Mouse (Mus musculus): Measurements from ENCODE around the gene Emc4.
A peak's percentile ranks its signal among the peaks of the same experiment; 100 is the strongest.

Gene Emc4

GRCm38 (mm10) chr2:112367726-112368673 lies at the start of gene Emc4:
Gene Emc4, minus strand, starts transcription at chr2:112368027.
- peak; percentile 90 to 92 for DNase-seq

GRCm38 (mm10) chr2:112407030-112407429 lies 39.2 kb upstream of the Emc4 start:
- DNase-seq, result no peak

DNA sequence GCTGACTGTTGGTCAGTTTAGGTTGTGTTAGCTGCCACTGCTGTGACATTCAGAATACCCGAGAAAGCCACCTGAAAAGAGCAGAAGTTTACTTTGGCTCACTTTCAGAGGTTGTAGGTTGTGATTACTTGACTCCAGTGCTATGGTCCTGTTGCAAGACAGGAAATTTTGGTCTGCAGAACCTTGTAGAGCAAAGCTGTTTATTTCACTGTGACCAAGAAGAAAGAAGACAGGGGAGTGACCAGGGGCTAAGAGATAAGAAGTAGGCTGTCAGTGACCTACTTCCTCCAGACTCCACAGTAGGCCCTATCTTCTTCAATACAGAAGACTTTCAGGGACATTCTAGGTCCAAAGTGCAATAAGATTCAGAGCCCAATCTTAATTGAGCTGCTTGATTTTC lies 28.8 kb upstream of the Emc4 start:
- no peak for DNase-seq

DNA sequence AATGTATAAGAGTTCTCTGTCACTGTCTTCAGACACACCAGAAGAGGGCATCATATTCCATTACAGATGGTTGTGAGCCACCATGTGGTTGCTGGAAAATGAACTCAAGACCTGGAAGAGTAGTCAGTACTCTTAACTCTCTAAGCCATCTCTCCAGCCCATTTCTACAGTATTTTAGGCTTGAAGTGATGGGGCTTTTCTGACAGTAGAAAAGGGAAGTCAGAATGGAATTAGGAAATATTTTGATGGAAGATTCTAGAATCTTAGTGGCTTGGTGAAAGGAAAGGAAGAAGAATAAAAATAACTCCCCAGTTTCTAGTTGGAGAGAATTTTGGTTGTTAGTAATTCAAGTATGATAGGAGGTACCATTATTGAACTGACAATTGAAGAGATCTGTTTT lies 26.1 kb upstream of the Emc4 start:
- no peak for DNase-seq

DNA sequence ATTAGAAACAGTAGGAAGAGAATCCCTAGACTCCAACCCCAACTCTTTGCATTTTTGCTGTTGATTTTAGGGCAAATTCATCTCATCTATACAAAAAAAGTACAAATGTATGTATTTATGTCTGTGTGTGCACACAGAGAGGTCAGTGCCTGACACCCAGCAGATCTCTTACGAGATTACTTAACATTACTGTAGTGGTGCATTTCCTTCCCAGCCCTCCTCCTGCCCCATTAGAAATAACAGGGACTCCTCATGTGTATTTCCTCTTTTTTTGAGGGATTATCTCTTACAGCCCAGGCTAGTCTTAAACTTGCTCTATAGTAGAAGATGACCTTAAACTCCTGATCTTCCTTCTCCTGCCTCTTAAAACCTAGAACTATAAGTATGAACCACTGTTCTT lies 24.9 kb upstream of the Emc4 start:
- no peak for DNase-seq

- no peak for DNase-seq
Observed at GRCm38 (mm10) chr2:112391346-112392000, 23.6 kb upstream of the Emc4 start.

DNA sequence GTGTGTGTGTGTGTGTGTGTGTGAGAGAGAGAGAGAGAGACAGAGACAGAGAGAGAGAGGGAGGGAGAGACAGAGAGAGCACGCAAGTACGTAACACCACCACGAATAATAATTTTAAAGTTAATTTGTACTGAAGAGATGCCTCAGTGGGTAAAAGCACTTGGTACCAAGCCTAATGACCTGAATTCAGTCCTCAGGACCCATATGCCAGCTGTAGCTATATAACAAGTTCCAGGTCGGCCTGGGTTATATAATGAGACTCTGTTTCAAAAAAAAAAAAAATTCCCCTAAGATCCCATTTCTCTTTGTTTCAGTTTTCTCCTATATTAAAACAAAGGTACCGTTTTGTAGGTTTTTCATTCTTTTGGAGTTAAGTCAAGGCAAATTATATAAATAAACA lies 23.0 kb upstream of the Emc4 start:
- DNase-seq, result no peak

- DNase-seq, result no peak
Observed at GRCm38 (mm10) chr2:112381219-112381618, 13.4 kb upstream of the Emc4 start.

- no peak for DNase-seq
Observed at GRCm38 (mm10) chr2:112380131-112380530, 12.3 kb upstream of the Emc4 start.

DNA sequence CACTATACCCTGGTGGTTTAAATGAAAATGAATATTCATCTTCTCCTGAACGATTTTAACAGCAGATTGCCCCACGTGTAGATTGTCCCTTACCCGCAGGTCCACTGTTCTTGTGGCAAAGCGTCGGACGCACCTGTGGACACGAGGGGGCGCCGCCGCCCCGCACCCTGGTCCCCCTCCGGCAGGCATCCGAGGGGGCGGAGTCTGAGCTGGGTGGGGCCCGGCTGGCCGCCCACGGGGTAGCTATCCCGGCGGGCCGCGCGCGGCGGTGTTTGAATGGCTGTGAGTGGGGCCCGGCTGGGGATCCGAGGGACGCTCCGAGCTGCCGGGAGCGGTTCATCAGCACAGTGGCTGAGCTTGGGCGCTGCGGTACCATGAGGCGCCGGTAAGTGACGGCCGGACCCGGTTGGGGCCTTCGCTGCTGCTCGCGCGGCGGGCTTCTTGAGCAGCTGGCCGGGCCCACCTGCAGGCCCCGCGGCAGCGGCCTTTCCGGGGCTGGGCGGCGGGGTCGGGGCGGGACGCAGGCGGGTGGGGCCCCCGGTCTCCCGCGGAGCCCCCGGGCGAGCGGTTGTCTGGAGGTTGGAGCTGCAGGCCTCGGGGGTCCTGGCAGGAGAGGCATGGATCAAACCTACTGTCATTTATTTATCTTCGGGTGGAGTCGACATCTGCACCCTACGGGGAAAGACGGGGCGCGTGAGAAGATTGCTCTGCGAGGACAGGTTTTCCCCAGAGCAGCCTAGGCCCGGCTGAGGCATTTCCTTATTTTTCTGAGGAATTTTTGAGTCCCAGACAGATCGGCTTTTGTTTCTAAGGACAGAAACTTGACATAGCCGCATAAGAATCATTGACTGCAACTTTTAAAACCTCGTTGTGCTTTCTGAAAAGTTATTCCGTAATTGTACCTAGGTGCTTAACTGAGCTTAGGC lies 11.4 kb upstream of the Emc4 start, which contains the start of gene Katnbl1:
Katnbl1 (plus strand) TSS at position 239 of the 926 bp plus-strand sequence.
- DNase-seq, result peak; percentile 95 to 97

GRCm38 (mm10) chr2:112374610-112375009 lies 6.8 kb upstream of the Emc4 start:
- DNase-seq, result peak; percentile 26 to 55

DNA sequence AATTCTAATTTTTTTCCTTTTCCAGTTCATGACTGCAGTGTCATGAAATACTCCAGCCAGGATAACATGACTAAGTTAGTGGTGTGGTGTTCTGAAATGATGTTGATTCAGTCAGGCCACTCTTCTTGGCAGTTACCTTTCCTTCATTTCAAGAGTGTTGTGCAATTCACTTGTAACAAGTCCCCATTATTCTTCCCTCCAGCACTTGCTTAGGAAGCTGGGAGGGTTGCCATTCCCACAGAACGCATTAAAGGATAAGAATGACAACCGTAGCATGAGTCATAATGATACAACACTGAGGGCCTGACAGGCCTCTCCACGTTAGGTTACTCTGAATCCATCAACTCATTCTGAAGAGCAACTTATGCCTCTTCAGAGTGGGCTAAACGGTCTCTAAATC lies 5.3 kb upstream of the Emc4 start:
- no peak for DNase-seq

DNA sequence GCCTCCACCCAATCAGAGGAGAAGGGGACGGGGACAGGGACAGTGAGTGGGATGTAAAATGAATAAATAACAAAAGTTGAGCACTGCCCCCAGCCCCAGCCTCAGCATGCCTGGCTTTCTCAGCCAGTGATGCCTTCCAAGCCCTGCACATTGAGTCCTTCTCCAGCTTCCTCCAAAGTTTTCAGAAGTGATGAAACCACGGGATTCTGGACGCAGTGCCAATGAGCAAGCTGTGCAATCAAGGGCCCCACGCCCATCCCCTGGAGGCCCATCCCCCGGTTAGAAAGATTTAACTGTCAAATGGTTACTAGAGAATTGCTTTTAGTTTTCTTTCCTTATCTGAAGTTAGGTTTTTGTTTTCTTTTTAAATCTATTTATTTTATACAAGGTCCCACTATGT lies 2.1 kb upstream of the Emc4 start:
- DNase-seq, result no peak

GRCm38 (mm10) chr2:112367222-112367621 lies 605 bp downstream of the Emc4 start:
- DNase-seq, result no peak

GRCm38 (mm10) chr2:112360781-112361169 lies 7.1 kb downstream of the Emc4 start:
- no peak for DNase-seq

DNA sequence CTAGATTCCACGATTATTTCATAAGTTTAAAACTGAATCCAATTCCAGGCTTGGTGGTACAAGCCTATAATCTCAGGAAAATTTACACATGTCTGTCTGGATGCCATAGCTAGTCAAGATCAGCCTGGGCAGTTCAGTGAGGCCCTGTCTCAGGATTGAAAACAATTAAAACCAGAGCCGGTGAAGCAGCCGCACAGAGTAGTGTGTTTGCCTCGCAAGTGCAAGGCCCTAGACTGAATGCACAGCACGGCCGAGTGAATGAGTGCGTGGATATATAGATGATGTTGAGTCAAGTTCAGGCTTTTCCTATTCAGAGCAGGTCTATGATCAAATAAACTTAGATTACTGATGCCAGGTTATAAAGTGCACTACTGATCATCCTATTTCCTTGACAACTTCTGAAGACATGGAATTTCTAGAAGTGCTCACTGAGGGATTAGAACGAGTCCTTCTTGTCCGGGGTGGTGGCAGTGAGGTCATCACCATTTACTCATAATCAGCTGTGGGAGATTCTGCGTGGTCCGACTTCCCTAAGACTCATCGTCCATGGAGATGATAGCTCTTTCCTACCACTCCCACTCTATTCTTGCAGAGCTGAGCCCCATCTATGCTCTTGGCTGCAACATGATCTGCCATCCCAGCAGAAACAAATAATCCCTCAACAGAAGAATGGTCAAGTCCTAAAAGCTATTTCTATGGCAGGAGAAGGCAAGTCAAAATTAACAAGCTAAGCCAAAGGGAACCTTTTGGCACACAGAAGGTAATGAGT lies 7.6 kb downstream of the Emc4 start:
- DNase-seq, result no peak

- DNase-seq, result peak; percentile 14 to 41
Observed at GRCm38 (mm10) chr2:112359611-112360010, 8.2 kb downstream of the Emc4 start.

DNA sequence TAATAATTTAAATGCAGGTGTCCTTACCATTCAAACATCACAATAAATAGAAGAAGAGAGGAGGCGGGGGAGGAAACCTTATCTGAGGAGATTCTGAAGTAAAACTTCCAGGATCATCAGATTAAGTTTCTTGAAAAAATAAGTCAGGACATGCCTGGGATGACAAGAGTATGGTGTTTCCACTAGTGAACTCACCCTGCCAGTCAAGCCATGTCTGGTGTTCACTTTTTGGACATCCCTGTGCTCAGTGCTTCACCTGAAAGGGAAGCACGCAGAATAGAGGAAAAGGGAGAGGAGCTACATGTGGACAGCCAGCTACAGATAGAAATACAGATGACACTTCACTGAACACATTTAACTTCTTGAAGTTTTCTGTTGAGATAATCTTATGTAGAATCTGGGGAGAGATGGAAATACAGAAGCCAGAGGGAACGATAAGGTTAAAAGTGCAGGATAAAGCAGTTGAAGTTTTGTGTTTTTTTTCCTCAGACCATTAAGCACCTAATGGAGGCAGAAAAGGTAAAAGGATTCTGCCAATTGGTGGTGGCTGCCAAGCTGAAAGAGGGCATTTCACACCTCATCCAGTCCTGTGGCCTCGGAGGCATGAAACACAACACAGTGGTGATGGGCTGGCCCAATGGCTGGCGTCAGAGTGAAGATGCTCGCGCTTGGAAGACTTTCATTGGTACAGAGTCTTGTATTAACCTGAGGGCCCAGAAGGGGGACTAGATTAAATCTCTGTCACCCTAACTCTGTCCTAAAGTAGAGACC lies 14.0 kb downstream of the Emc4 start:
- no peak for DNase-seq

DNA sequence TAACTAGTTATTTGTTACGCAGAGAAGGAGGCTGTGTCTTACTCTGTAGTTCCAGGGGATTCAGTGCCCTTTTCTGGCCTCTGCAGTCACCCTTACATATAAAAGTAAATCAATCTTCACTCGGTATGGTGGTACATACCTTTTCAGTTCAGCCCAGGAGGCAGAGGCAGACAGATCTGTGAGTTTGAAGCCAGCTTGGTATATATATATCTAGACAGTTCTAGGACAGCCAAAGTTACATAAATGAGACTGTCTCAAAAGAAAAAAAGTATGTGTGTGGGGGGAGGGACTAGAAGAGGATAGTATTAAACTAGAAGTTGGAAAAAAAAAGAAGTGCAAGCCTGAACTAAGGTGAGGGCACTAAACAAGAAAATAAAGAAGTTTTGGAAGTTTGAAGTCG lies 19.6 kb downstream of the Emc4 start:
- no peak for DNase-seq

DNA sequence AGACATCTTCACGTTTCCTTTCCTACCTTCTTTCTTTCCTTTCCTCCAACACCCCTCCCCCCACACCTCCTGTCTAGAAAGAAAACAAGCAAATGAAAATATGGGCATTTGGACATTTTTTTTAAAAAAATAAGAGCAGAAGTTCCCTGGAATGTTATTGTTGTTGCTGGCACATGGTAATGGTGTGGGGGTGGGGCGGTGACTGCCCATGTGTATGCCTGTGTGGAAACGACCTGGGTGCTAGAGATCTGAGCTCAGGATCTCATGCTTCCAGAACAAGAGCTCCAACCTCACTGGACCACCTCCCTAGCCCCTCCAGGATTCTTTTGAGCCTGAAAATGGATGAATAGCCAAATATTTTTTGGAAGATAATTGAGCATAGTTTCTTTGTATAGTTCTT lies 26.7 kb downstream of the Emc4 start:
- no peak for DNase-seq

GRCm38 (mm10) chr2:112339736-112340135 lies 28.1 kb downstream of the Emc4 start:
- no peak for DNase-seq
